Mouse (Mus musculus) stomach, embryonic 14.5 days (tissue): ENCODE results near the gene Snx30. TPM values are rescaled to one million over a fixed set of nuclear protein-coding genes. Genes with fewer than 3 reads are reported as not detected.

Experiments
- ATAC-seq: fragments of 200-750 bp; cut with Nextera tagmentation; 2 replicates; pipeline ENCODE4 v1.8.0; 2017; ENCODE audit warnings: low read depth, moderate TSS enrichment; ENCODE audit not compliant: insufficient number of reproducible peaks, insufficient read depth, low FRiP score
- H3K27ac ChIP-seq: fragments of 300-500 bp; sonication (generic); 2 replicates; pipeline ENCODE4 v1.5.1; 2014; ENCODE audit warnings: mild to moderate bottlenecking, low read length, moderate library complexity, mixed read lengths
- H3K27me3 ChIP-seq: fragments of 300-500 bp; sonication (generic); 2 replicates; pipeline ENCODE4 v1.6.1; 2014; ENCODE audit warnings: low read length, control low read depth, mixed read lengths; ENCODE audit not compliant: control insufficient read depth, insufficient read depth
- H3K36me3 ChIP-seq: fragments of 300-500 bp; sonication (generic); 2 replicates; pipeline ENCODE4 v1.6.1; 2014; ENCODE audit warnings: mild to moderate bottlenecking, control low read depth, low read length, moderate library complexity, mixed read lengths; ENCODE audit not compliant: control insufficient read depth, insufficient read depth
- H3K4me1 ChIP-seq: fragments of 300-500 bp; sonication (generic); 2 replicates; pipeline ENCODE4 v1.6.1; 2014; ENCODE audit warnings: low read length, control low read depth, mixed read lengths; ENCODE audit not compliant: control insufficient read depth, insufficient read depth
- H3K4me2 ChIP-seq: fragments of 300-500 bp; sonication (generic); replicated peaks from 2 replicates; pipeline ENCODE4 v1.6.1; 2014; ENCODE audit warnings: low read depth, low read length, control low read depth
- H3K4me3 ChIP-seq: fragments of 300-500 bp; sonication (generic); 2 replicates; pipeline ENCODE4 v1.5.1; 2014; ENCODE audit warnings: low read depth, low read length, control low read depth
- H3K9ac ChIP-seq: fragments of 300-500 bp; sonication (generic); replicated peaks from 2 replicates; pipeline ENCODE4 v1.6.1; 2014; ENCODE audit warnings: low read depth, mild to moderate bottlenecking, control low read depth, low read length, moderate library complexity, mixed read lengths
- H3K9me3 ChIP-seq: fragments of 300-500 bp; sonication (generic); 2 replicates; pipeline ENCODE4 v1.6.1; 2016; ENCODE audit warnings: low read depth, low read length, control low read depth; ENCODE audit not compliant: control insufficient read depth
- WGBS: fragments of 180-500 bp; shearing (Covaris S2); extraction: QIAGEN DNeasy Blood & Tissue Kit; methylation state at CpG from one replicate; pipeline ENCODE4 v1.1.7; 2014; 5-methylcytosine and 5-hydroxymethylcytosine counted together
- polyA plus RNA-seq: library from polyadenylated mRNA; unstranded; fragments of >200 nt; fragmentation: Nextera tagmentation; extraction: Ambion mirVana; gene quantifications from 2 replicates; pipeline ENCODE4 v1.2.1, GENCODE M21; 2014

Snx30 gene
- polyA plus RNA-seq, 1 experiment from 2014 or later, result 8.9 TPM

GRCm38 (mm10) chr4:59861871-59862270 is 56.2 kb downstream of the Snx30 start:
- WGBS, result 51% methylated on average over 4 of the region's 4 CpGs
- Histone ChIP-seq H3K4me2 (no peak overlapping the region), H3K4me3 (no peak overlapping the region), H3K4me1 (no peaks in the 10 kb centered on the region), H3K27me3 (no peaks in the 10 kb centered on the region), H3K27ac (no peak overlapping the region), H3K9ac (no peak overlapping the region), H3K9me3 (no peaks in the 10 kb centered on the region), H3K36me3 (peaks cover 3% of the 10 kb centered on the region; the same call in 1 of the 2 replicates)
- no peak for ATAC-seq

DNA sequence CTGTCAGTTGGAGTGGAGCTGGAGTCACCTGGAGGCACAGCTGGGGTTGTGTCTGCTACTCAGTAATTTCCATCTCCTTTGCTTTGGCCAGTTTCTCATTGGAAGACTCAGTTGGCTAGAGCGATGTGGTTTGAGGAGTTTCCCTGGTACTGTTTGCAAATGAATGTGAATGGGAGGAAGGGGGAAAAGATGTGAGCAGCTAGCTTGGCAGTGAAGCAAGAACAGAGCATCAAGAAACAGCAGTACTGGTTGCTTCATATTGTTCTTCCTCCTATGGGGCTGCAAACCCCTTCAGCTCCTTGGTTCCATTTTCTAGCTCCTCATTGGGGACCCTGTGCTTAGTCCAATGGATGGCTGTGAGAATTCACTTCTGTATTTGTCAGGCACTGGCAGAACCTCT is 56.7 kb downstream of the Snx30 start:
- no peaks in the 10 kb centered on the region for H3K9me3 ChIP-seq
- no peak overlapping the region for H3K4me2 ChIP-seq
- H3K27ac ChIP-seq, result no peak overlapping the region
- no peaks in the 10 kb centered on the region for H3K4me1 ChIP-seq
- 93% methylated on average over 1 of the region's 1 CpGs for WGBS
- no peak overlapping the region for H3K9ac ChIP-seq
- H3K27me3 ChIP-seq, result no peaks in the 10 kb centered on the region
- H3K4me3 ChIP-seq, result no peak overlapping the region
- peaks cover 3% of the 10 kb centered on the region; the same call in 1 of the 2 replicates for H3K36me3 ChIP-seq
- ATAC-seq, result no peak

- 72% methylated on average over 6 of the region's 6 CpGs for WGBS
- no peaks in the 10 kb centered on the region for H3K9me3 ChIP-seq
- H3K27ac ChIP-seq, result no peak overlapping the region
- H3K4me2 ChIP-seq, result no peak overlapping the region
- no peak overlapping the region for H3K4me3 ChIP-seq
- no peaks in the 10 kb centered on the region; the same call in 1 of the 2 replicates for H3K36me3 ChIP-seq
- H3K4me1 ChIP-seq, result no peaks in the 10 kb centered on the region
- H3K9ac ChIP-seq, result no peak overlapping the region
- ATAC-seq, result no peak
- H3K27me3 ChIP-seq, result no peaks in the 10 kb centered on the region
These were observed 58.2 kb downstream of the Snx30 start for GRCm38 (mm10) chr4:59863869-59864268.

GRCm38 (mm10) chr4:59868086-59868485 is 62.4 kb downstream of the Snx30 start:
- H3K9ac ChIP-seq, result no peak overlapping the region
- H3K27ac ChIP-seq, result no peak overlapping the region
- 0 out of 2 replicates have a peak, but pooled peaks cover 5% of the 10 kb centered on the region for H3K4me1 ChIP-seq
- no peak overlapping the region for H3K4me3 ChIP-seq
- no peak for ATAC-seq
- no peaks in the 10 kb centered on the region for H3K27me3 ChIP-seq
- 88% methylated on average over 11 of the region's 11 CpGs for WGBS
- no peak overlapping the region for H3K4me2 ChIP-seq
- no peaks in the 10 kb centered on the region; the same call in 1 of the 2 replicates for H3K36me3 ChIP-seq
- H3K9me3 ChIP-seq, result no peaks in the 10 kb centered on the region

- ATAC-seq, result no peak
- Histone ChIP-seq H3K4me1 (0 out of 2 replicates have a peak, but pooled peaks cover 5% of the 10 kb centered on the region), H3K27ac (no peak overlapping the region), H3K27me3 (no peaks in the 10 kb centered on the region), H3K9ac (no peak overlapping the region), H3K9me3 (no peaks in the 10 kb centered on the region), H3K4me3 (no peak overlapping the region), H3K4me2 (no peak overlapping the region), H3K36me3 (no peaks in the 10 kb centered on the region; the same call in 1 of the 2 replicates)
- 65% methylated on average over 6 of the region's 6 CpGs for WGBS
These were observed 63.9 kb downstream of the Snx30 start for GRCm38 (mm10) chr4:59869488-59870057.

DNA sequence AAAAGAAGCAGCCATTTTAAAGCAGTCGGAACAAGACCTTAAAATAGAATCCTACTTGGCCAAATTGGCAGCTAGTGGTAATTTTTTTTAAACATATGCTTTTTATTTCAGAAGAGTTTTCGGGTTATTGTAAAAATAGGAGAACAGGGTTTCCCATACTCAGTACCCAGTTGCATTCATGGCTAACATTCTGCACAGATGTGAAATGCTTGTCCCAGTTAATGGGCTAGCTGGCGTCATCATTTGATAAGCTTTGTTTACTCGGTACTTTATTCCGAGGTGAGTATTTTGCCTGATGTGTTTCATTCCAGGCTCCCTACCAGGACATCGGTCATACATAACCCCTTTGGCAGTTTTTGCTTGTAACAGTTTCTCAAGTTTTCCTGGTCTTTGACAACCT is 64.8 kb downstream of the Snx30 start:
- no peak overlapping the region for H3K27ac ChIP-seq
- no peak for ATAC-seq
- no peaks in the 10 kb centered on the region for H3K27me3 ChIP-seq
- no peak overlapping the region for H3K4me3 ChIP-seq
- no peaks in the 10 kb centered on the region for H3K9me3 ChIP-seq
- H3K4me1 ChIP-seq, result 0 out of 2 replicates have a peak, but pooled peaks cover 5% of the 10 kb centered on the region
- H3K4me2 ChIP-seq, result no peak overlapping the region
- H3K9ac ChIP-seq, result no peak overlapping the region
- no peaks in the 10 kb centered on the region; the same call in 1 of the 2 replicates for H3K36me3 ChIP-seq
- 65% methylated on average over 6 of the region's 6 CpGs for WGBS

GRCm38 (mm10) chr4:59870859-59871591 is 65.4 kb downstream of the Snx30 start:
- no peak overlapping the region for H3K4me3 ChIP-seq
- H3K9me3 ChIP-seq, result no peaks in the 10 kb centered on the region
- 0 out of 2 replicates have a peak, but pooled peaks cover 5% of the 10 kb centered on the region for H3K4me1 ChIP-seq
- ATAC-seq, result peak; percentile 42; the same call in 1 of the 2 replicates
- H3K4me2 ChIP-seq, result no peak overlapping the region
- H3K9ac ChIP-seq, result no peak overlapping the region
- no peaks in the 10 kb centered on the region for H3K27me3 ChIP-seq
- H3K36me3 ChIP-seq, result no peaks in the 10 kb centered on the region; the same call in 1 of the 2 replicates
- H3K27ac ChIP-seq, result no peak overlapping the region
- whole genome bisulfite sequencing, result 54% methylated on average over 9 of the region's 9 CpGs

- Histone ChIP-seq H3K9ac (no peak overlapping the region), H3K4me1 (0 out of 2 replicates have a peak, but pooled peaks cover 5% of the 10 kb centered on the region), H3K4me3 (no peak overlapping the region), H3K36me3 (no peaks in the 10 kb centered on the region; the same call in 1 of the 2 replicates), H3K4me2 (no peak overlapping the region), H3K27me3 (no peaks in the 10 kb centered on the region), H3K9me3 (no peaks in the 10 kb centered on the region), H3K27ac (no peak overlapping the region)
- WGBS, result 70% methylated on average over 6 of the region's 6 CpGs
- ATAC-seq, result no peak
These were observed 67.6 kb downstream of the Snx30 start for GRCm38 (mm10) chr4:59873240-59873639.
